Comparison of ENCODE assay signal across 20 mouse cellular contexts in the genomic region with DNA sequence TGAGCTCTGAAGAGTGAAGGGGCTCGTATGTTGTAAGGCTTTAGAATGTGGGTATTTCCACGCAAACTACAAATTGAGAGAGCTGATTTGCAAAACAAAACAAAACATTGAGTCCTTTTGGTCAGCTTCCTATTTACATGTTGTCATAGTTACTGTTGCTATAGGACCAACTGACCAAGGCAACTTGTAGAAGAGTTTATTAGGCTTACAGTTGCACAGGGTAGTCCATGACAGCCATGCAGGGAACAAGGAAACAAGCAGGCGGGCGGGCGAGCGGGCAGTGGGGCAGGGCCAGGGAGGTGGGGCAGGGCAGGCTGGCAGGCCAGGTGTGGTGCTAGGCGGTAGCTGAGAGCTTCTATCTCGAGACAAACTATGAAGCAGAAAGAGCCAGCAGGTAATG. TPM values are rescaled to one million over a fixed set of nuclear protein-coding genes. Genes with fewer than 3 reads are reported as not detected.
DNase-seq lines count a peak whose midpoint lies in the region; ATAC-seq and TF ChIP-seq lines count a peak whose summit lies in the region.
"Had no signal": no experiment of that assay in that cellular context is flagged by ENCODE, and none has a peak within 500 bp of the region (broad histone marks: within the 10 kb centered on the region; RNA-seq: fewer than 3 reads in every experiment).

No protein-coding gene starts in this region.

- TF ChIP-seq CTCF in brain, embryonic 14.5 days (IDR thresholded peaks at IDR 0.05; ENCODE audit: borderline replicate concordance, extremely low read depth, insufficient read depth, insufficient read length), result no peak

- TF ChIP-seq POLR2A in brain, embryonic 14.5 days (IDR thresholded peaks at IDR 0.05; ENCODE audit: borderline replicate concordance, extremely low read depth, insufficient read depth, insufficient read length, poor library complexity, severe bottlenecking), result no peak

- no peaks in the 10 kb centered on the region for H3K27me3 ChIP-seq in neural tube, embryonic 11.5 days (ENCODE audit: control insufficient read depth, insufficient read depth, low read length)
- no peaks in the 10 kb centered on the region for H3K27me3 ChIP-seq in hindbrain, embryonic 12.5 days
- H3K27me3 ChIP-seq in midbrain, embryonic 15.5 days (replicated peaks), result no peaks in the 10 kb centered on the region
- H3K27me3 ChIP-seq: embryonic facial prominence, embryonic 15.5 days; heart, embryonic 13.5 days; limb, embryonic 13.5 days; megakaryocyte, embryonic 14.5 days had no signal

- no peaks in the 10 kb centered on the region for H3K9me3 ChIP-seq in neural tube, embryonic 11.5 days (ENCODE audit: control insufficient read depth, low read length)
- H3K9me3 ChIP-seq in hindbrain, embryonic 12.5 days (replicated peaks), result no peaks in the 10 kb centered on the region
- no peaks in the 10 kb centered on the region for H3K9me3 ChIP-seq in midbrain, embryonic 15.5 days
- H3K9me3 ChIP-seq: embryonic facial prominence, embryonic 15.5 days; heart, embryonic 13.5 days; limb, embryonic 13.5 days; megakaryocyte, embryonic 14.5 days had no signal

- WGBS in neural tube, embryonic 11.5 days, result 84% methylated on average over 8 of the region's 8 CpGs
- 73% methylated on average over 8 of the region's 8 CpGs for WGBS in hindbrain, embryonic 12.5 days
- 67% methylated on average over 8 of the region's 8 CpGs for WGBS in midbrain, embryonic 15.5 days

- peaks cover 6% of the 10 kb centered on the region; the same call in 1 of the 2 replicates for H3K36me3 ChIP-seq in neural tube, embryonic 11.5 days (ENCODE audit: control insufficient read depth, insufficient read depth, low read length)
- H3K36me3 ChIP-seq in hindbrain, embryonic 12.5 days, result peaks cover 56% of the 10 kb centered on the region
- peaks cover 21% of the 10 kb centered on the region; the same call in 1 of the 2 replicates for H3K36me3 ChIP-seq in midbrain, embryonic 15.5 days (replicated peaks)

- H3K4me2 ChIP-seq in neural tube, embryonic 11.5 days (ENCODE audit: low read depth), result no peak overlapping the region
- H3K4me2 ChIP-seq in hindbrain, embryonic 12.5 days (replicated peaks), result no peak overlapping the region
- no peak overlapping the region for H3K4me2 ChIP-seq in midbrain, embryonic 15.5 days
- H3K4me2 ChIP-seq: embryonic facial prominence, embryonic 15.5 days; heart, embryonic 13.5 days; limb, embryonic 13.5 days had no signal

- no peak overlapping the region for H3K9ac ChIP-seq in neural tube, embryonic 11.5 days (ENCODE audit: low read length)
- H3K9ac ChIP-seq in hindbrain, embryonic 12.5 days, result no peak overlapping the region
- no peak overlapping the region for H3K9ac ChIP-seq in midbrain, embryonic 15.5 days
- H3K9ac ChIP-seq: embryonic facial prominence, embryonic 15.5 days; heart, embryonic 13.5 days; limb, embryonic 13.5 days; liver, embryonic 14.5 days had no signal

- ATAC-seq in neural tube, embryonic 11.5 days (ENCODE audit: insufficient read depth, low FRiP score, low TSS enrichment), result peak; percentile 35; the same call in 1 of the 2 replicates
- ATAC-seq in hindbrain, embryonic 12.5 days (ENCODE audit: low FRiP score), result peak; percentile 61; the same call in 1 of the 2 replicates
- peak; percentile 62 for ATAC-seq in midbrain, embryonic 15.5 days (replicated peaks)

- H3K4me3 ChIP-seq in neural tube, embryonic 11.5 days (ENCODE audit: low read depth, low read length), result no peak overlapping the region
- no peak overlapping the region for H3K4me3 ChIP-seq in hindbrain, embryonic 12.5 days
- H3K4me3 ChIP-seq in midbrain, embryonic 15.5 days, result no peak overlapping the region
- H3K4me3 ChIP-seq: embryonic facial prominence, embryonic 15.5 days; heart, embryonic 13.5 days; limb, embryonic 13.5 days had no signal

- no peak for DNase-seq in neural tube, embryonic 11.5 days (ENCODE audit: low spot score)
- DNase-seq in neural tube, embryonic 10.5 days (ENCODE audit: extremely low spot score, low spot score), result no peak
- DNase-seq in brain, embryonic 14.5 days (ENCODE audit: low read depth), result peak; percentile 63
- no peak for DNase-seq in cerebellum, adult 18-20 months
- DNase-seq in adrenal gland, postnatal 14 days, result no peak
- no peak for DNase-seq in kidney, postnatal 4 days
- DNase-seq: adrenal gland, postnatal 25 days; cerebellum, adult 9-11 months; heart, adult 11 months; heart, postnatal 36 days; kidney, adult 11 months; lung, postnatal 10 days; thymus, adult 18-20 months had no signal

- no peaks in the 10 kb centered on the region for H3K4me1 ChIP-seq in neural tube, embryonic 11.5 days (ENCODE audit: control insufficient read depth, insufficient read depth, low read length)
- 0 out of 2 replicates have a peak, but pooled peaks cover 5% of the 10 kb centered on the region for H3K4me1 ChIP-seq in hindbrain, embryonic 12.5 days
- H3K4me1 ChIP-seq in midbrain, embryonic 15.5 days, result no peaks in the 10 kb centered on the region
- H3K4me1 ChIP-seq: embryonic facial prominence, embryonic 15.5 days had no signal

- no peak overlapping the region for H3K27ac ChIP-seq in neural tube, embryonic 11.5 days (ENCODE audit: low read depth, low read length)
- no peak overlapping the region for H3K27ac ChIP-seq in hindbrain, embryonic 12.5 days
- no peak overlapping the region for H3K27ac ChIP-seq in midbrain, embryonic 15.5 days
- H3K27ac ChIP-seq: embryonic facial prominence, embryonic 15.5 days; heart, embryonic 13.5 days; limb, embryonic 13.5 days; liver, embryonic 14.5 days had no signal

RNA-seq across cellular contexts. Expression of a gene that starts 22.0 kb away (rescaled TPM):
- 28.1 and 28.8 TPM in 2 replicates for polyA plus RNA-seq in neural tube, embryonic 11.5 days (2014; fragmentation: Nextera tagmentation; extraction: Ambion mirVana)
- polyA plus RNA-seq in brain, embryonic 14.5 days (2012; rRNA removed), result 9.5 and 12.2 TPM in 2 replicates
- 20.9 and 25.5 TPM in 2 replicates for polyA plus RNA-seq in hindbrain, embryonic 12.5 days (2016; fragmentation: Nextera tagmentation; extraction: Ambion mirVana)
- 15.3 and 16.6 TPM in 2 replicates for polyA plus RNA-seq in midbrain, embryonic 15.5 days (2015; fragmentation: Nextera tagmentation; extraction: Ambion mirVana)
- total RNA-seq in adrenal gland, postnatal 14 days (2021), result 10.4 and 10.5 TPM in 2 replicates

RNA-seq across cellular contexts. Expression of a gene that starts 23.1 kb away (rescaled TPM):
- 5.3 and 5.5 TPM in 2 replicates for polyA plus RNA-seq in neural tube, embryonic 11.5 days (2014; fragmentation: Nextera tagmentation; extraction: Ambion mirVana)
- 1.8 and 2.4 TPM in 2 replicates for polyA plus RNA-seq in brain, embryonic 14.5 days (2012; rRNA removed)
- polyA plus RNA-seq in hindbrain, embryonic 12.5 days (2016; fragmentation: Nextera tagmentation; extraction: Ambion mirVana), result 6.9 and 7.5 TPM in 2 replicates
- 3.9 TPM in 2 replicates for polyA plus RNA-seq in midbrain, embryonic 15.5 days (2015; fragmentation: Nextera tagmentation; extraction: Ambion mirVana)
- 9.6 and 9.8 TPM in 2 replicates for total RNA-seq in adrenal gland, postnatal 14 days (2021)
